Mouse (Mus musculus) stomach, postnatal 0 days (tissue): ENCODE data around the gene Gas2. TPM values are rescaled to one million over a fixed set of nuclear protein-coding genes. Genes with fewer than 3 reads are reported as not detected.

Experiments used
- ATAC-seq: fragments of 200-750 bp; cut with Nextera tagmentation; 2 replicates; pipeline ENCODE4 v1.8.0; 2017; ENCODE audit not compliant: low FRiP score, low TSS enrichment
- DNase-seq: peaks from one replicate; pipeline ENCODE4 v3.0.0-alpha.2; 2016; ENCODE audit warnings: low spot score
- H3K27ac ChIP-seq: fragments of 300-500 bp; sonication (generic); replicated peaks from 2 replicates; pipeline ENCODE4 v1.5.1; 2014; ENCODE audit warnings: mild to moderate bottlenecking, control low read depth
- H3K27me3 ChIP-seq: fragments of 300-500 bp; sonication (generic); 2 replicates; pipeline ENCODE4 v1.6.1; 2014; ENCODE audit warnings: low read length; ENCODE audit not compliant: control insufficient read depth, insufficient read depth
- H3K36me3 ChIP-seq: fragments of 300-500 bp; sonication (generic); 2 replicates; pipeline ENCODE4 v1.6.1; 2014; ENCODE audit warnings: low read length, mixed read lengths; ENCODE audit not compliant: control insufficient read depth, insufficient read depth
- H3K4me1 ChIP-seq: fragments of 300-500 bp; sonication (generic); replicated peaks from 2 replicates; pipeline ENCODE4 v1.6.1; 2014; ENCODE audit warnings: antibody characterized with exemption; ENCODE audit not compliant: control insufficient read depth, insufficient read depth
- H3K4me2 ChIP-seq: fragments of 300-500 bp; sonication (generic); replicated peaks from 2 replicates; pipeline ENCODE4 v1.6.1; 2014; ENCODE audit warnings: low read depth, mild to moderate bottlenecking, control low read depth, moderate library complexity
- H3K4me3 ChIP-seq: fragments of 300-500 bp; sonication (generic); 2 replicates; pipeline ENCODE4 v1.5.1; 2014; ENCODE audit warnings: low read depth, low read length, control low read depth
- H3K9ac ChIP-seq: fragments of 300-500 bp; sonication (generic); 2 replicates; pipeline ENCODE4 v1.6.1; 2014; ENCODE audit warnings: mild to moderate bottlenecking, low read length, control low read depth, mixed read lengths
- H3K9me3 ChIP-seq: fragments of 300-500 bp; sonication (generic); 2 replicates; pipeline ENCODE4 v1.6.1; 2016; ENCODE audit warnings: low read length; ENCODE audit not compliant: control insufficient read depth
- CTCF ChIP-seq: IDR thresholded peaks from 2 replicates; pipeline ENCODE4 v1.5.1; 2016; ENCODE audit warnings: antibody characterized with exemption, low read depth, mild to moderate bottlenecking, moderate library complexity
- EP300 ChIP-seq: optimal IDR thresholded peaks from 2 replicates; pipeline ENCODE3; 2016; ENCODE audit warnings: antibody characterized with exemption
- WGBS: fragments of 180-500 bp; shearing (Covaris S2); extraction: QIAGEN DNeasy Blood & Tissue Kit; methylation state at CpG from one replicate; pipeline ENCODE4 v1.1.7; 2014; 5-methylcytosine and 5-hydroxymethylcytosine counted together
- polyA plus RNA-seq: library from polyadenylated mRNA; unstranded; fragments of >200 nt; fragmentation: Nextera tagmentation; extraction: Ambion mirVana; gene quantifications from 2 replicates; pipeline ENCODE4 v1.2.1, GENCODE M21; 2015

Gas2 gene
- polyA plus RNA-seq, 1 experiment from 2014 or later: 5.0 TPM

GRCm38 (mm10) chr7:51876316-51876715, 14.5 kb downstream of the Gas2 start:
- Histone ChIP-seq H3K4me2 (no peak overlapping the region), H3K4me1 (no peaks in the 10 kb centered on the region), H3K27ac (no peak overlapping the region), H3K36me3 (no peaks in the 10 kb centered on the region), H3K27me3 (no peaks in the 10 kb centered on the region), H3K9ac (no peak overlapping the region), H3K4me3 (no peak overlapping the region), H3K9me3 (no peaks in the 10 kb centered on the region)
- no peak for ATAC-seq
- no peak for TF ChIP-seq CTCF
- TF ChIP-seq EP300: no peak
- DNase-seq: no peak

- TF ChIP-seq EP300: no peak
- TF ChIP-seq CTCF: no peak
- ATAC-seq (no peak), DNase-seq (no peak)
- peak overlapping the region; percentile 45 for H3K4me3 ChIP-seq
- H3K4me2 ChIP-seq: peak overlapping the region; percentile 82
- WGBS: 5% methylated on average over 8 of the region's 8 CpGs
- H3K27ac ChIP-seq: peak overlapping the region; percentile 80
- H3K9me3 ChIP-seq: no peaks in the 10 kb centered on the region
- H3K9ac ChIP-seq: peak overlapping the region; percentile 64
- H3K27me3 ChIP-seq: no peaks in the 10 kb centered on the region
- H3K36me3 ChIP-seq: no peaks in the 10 kb centered on the region
- no peaks in the 10 kb centered on the region for H3K4me1 ChIP-seq
These were observed 16.9 kb downstream of the Gas2 start for GRCm38 (mm10) chr7:51878730-51879129.

- Histone ChIP-seq H3K4me3 (peak overlapping the region; percentile 45), H3K27me3 (no peaks in the 10 kb centered on the region), H3K36me3 (no peaks in the 10 kb centered on the region), H3K9ac (peak overlapping the region; percentile 64), H3K4me1 (no peaks in the 10 kb centered on the region), H3K9me3 (no peaks in the 10 kb centered on the region), H3K27ac (peak overlapping the region; percentile 80), H3K4me2 (peak overlapping the region; percentile 82)
- peak; percentile 72 for ATAC-seq
- TF ChIP-seq EP300 (no peak), CTCF (no peak)
- DNase-seq: peak; percentile 54
- 1% methylated on average over 17 of the region's 17 CpGs for WGBS
These were observed 17.4 kb downstream of the Gas2 start for GRCm38 (mm10) chr7:51879136-51879723.

GRCm38 (mm10) chr7:51880121-51880520, 18.3 kb downstream of the Gas2 start:
- TF ChIP-seq EP300 (no peak), CTCF (no peak)
- no peak for DNase-seq
- Histone ChIP-seq H3K4me1 (no peaks in the 10 kb centered on the region), H3K27ac (no peak overlapping the region), H3K9ac (no peak overlapping the region), H3K27me3 (no peaks in the 10 kb centered on the region), H3K4me2 (no peak overlapping the region), H3K4me3 (no peak overlapping the region), H3K9me3 (no peaks in the 10 kb centered on the region), H3K36me3 (no peaks in the 10 kb centered on the region)
- WGBS: 76% methylated on average over 4 of the region's 4 CpGs
- ATAC-seq: no peak

- WGBS: 71% methylated on average over 3 of the region's 3 CpGs
- H3K27me3 ChIP-seq: no peaks in the 10 kb centered on the region
- no peak for DNase-seq
These were observed 23.5 kb downstream of the Gas2 start for GRCm38 (mm10) chr7:51885345-51885744.

GRCm38 (mm10) chr7:51887678-51888567, 26.1 kb downstream of the Gas2 start:
- H3K4me3 ChIP-seq: no peak overlapping the region
- no peak overlapping the region for H3K4me2 ChIP-seq
- H3K9ac ChIP-seq: no peak overlapping the region
- no peaks in the 10 kb centered on the region for H3K27me3 ChIP-seq
- no peaks in the 10 kb centered on the region for H3K4me1 ChIP-seq
- ATAC-seq (peak; percentile 66), DNase-seq (no peak)
- H3K27ac ChIP-seq: no peak overlapping the region
- H3K9me3 ChIP-seq: no peaks in the 10 kb centered on the region
- WGBS: 66% methylated on average over 11 of the region's 11 CpGs
- H3K36me3 ChIP-seq: no peaks in the 10 kb centered on the region
- TF ChIP-seq CTCF: no peak
- no peak for TF ChIP-seq EP300

More at GRCm38 (mm10) chr7:51885345-51885744, 23.5 kb downstream of the Gas2 start:
- H3K36me3 ChIP-seq: no peaks in the 10 kb centered on the region
- no peak overlapping the region for H3K27ac ChIP-seq
- no peak overlapping the region for H3K4me3 ChIP-seq
- no peak for ATAC-seq
- H3K4me2 ChIP-seq: no peak overlapping the region
- TF ChIP-seq EP300 (no peak), CTCF (no peak)
- no peak overlapping the region for H3K9ac ChIP-seq
- no peaks in the 10 kb centered on the region for H3K4me1 ChIP-seq
- no peaks in the 10 kb centered on the region for H3K9me3 ChIP-seq
